ENCODE assay signal across 9 mouse cellular contexts in genomic region chr13:64129616-64130375, GRCm38 (mm10). TPM values are rescaled to one million over a fixed set of nuclear protein-coding genes. Genes with fewer than 3 reads are reported as not detected.
DNase-seq lines count a peak whose midpoint lies in the region; ATAC-seq and TF ChIP-seq lines count a peak whose summit lies in the region.
"Had no signal": no experiment of that assay in that cellular context is flagged by ENCODE, and none has a peak within 500 bp of the region (broad histone marks: within the 10 kb centered on the region; RNA-seq: fewer than 3 reads in every experiment).

No protein-coding gene starts in this region.

- TF ChIP-seq POLR2A in ES-Bruce4 (IDR thresholded peaks at IDR 0.05; ENCODE audit: insufficient read depth, low read length), result no peak

- H3K4me2 ChIP-seq in hindbrain, postnatal 0 days (ENCODE audit: low read depth, low read length), result peak overlapping the region; percentile 98

- WGBS in hindbrain, postnatal 0 days, result 41% methylated on average over 15 of the region's 15 CpGs
- 44% methylated on average over 15 of the region's 15 CpGs for WGBS in limb, embryonic 10.5 days

- peak; percentile 48 for TF ChIP-seq CTCF in ES-Bruce4 (IDR thresholded peaks at IDR 0.05; ENCODE audit: low read depth, low read length)
- TF ChIP-seq CTCF in hindbrain, postnatal 0 days (IDR thresholded peaks at IDR 0.05; ENCODE audit: low read depth), result peak; percentile 50

- peaks cover 20% of the 10 kb centered on the region for H3K36me3 ChIP-seq in ES-Bruce4 (ENCODE audit: control insufficient read depth, insufficient read depth, low read length, poor library complexity, severe bottlenecking)
- no peaks in the 10 kb centered on the region for H3K36me3 ChIP-seq in hindbrain, postnatal 0 days (ENCODE audit: insufficient read depth, low read length)
- peaks cover 35% of the 10 kb centered on the region for H3K36me3 ChIP-seq in limb, embryonic 10.5 days

- no peak overlapping the region for H3K27ac ChIP-seq in ES-Bruce4 (ENCODE audit: insufficient read depth, low read length)
- H3K27ac ChIP-seq in hindbrain, postnatal 0 days, result no peak overlapping the region
- H3K27ac ChIP-seq in limb, embryonic 10.5 days, result peak overlapping the region; percentile 87

- no peaks in the 10 kb centered on the region for H3K27me3 ChIP-seq in ES-Bruce4 (ENCODE audit: control insufficient read depth, insufficient read depth, low read length, poor library complexity, severe bottlenecking)
- H3K27me3 ChIP-seq in hindbrain, postnatal 0 days (ENCODE audit: insufficient read depth, low read length), result no peaks in the 10 kb centered on the region
- H3K27me3 ChIP-seq in limb, embryonic 10.5 days (ENCODE audit: low read depth, poor library complexity, severe bottlenecking), result no peaks in the 10 kb centered on the region

- ATAC-seq in hindbrain, postnatal 0 days, result peak; percentile 70
- no peak for ATAC-seq in erythroid progenitor cell, adult 5-6 weeks (replicated peaks; ENCODE audit: low FRiP score, poor library complexity, severe bottlenecking)

- H3K4me1 ChIP-seq in ES-Bruce4 (ENCODE audit: control insufficient read depth, insufficient read depth, low read length), result no peaks in the 10 kb centered on the region
- 0 out of 2 replicates have a peak, but pooled peaks cover 5% of the 10 kb centered on the region for H3K4me1 ChIP-seq in hindbrain, postnatal 0 days (ENCODE audit: insufficient read depth, low read length)
- H3K4me1 ChIP-seq in limb, embryonic 10.5 days, result 0 out of 2 replicates have a peak, but pooled peaks cover 15% of the 10 kb centered on the region

- no peaks in the 10 kb centered on the region for H3K9me3 ChIP-seq in ES-Bruce4 (replicated peaks; ENCODE audit: control insufficient read depth, insufficient read depth, low read length, poor library complexity, severe bottlenecking)
- H3K9me3 ChIP-seq in hindbrain, postnatal 0 days (ENCODE audit: low read length), result no peaks in the 10 kb centered on the region
- no peaks in the 10 kb centered on the region for H3K9me3 ChIP-seq in limb, embryonic 10.5 days (replicated peaks)

- H3K4me3 ChIP-seq in ES-Bruce4 (ENCODE audit: low read depth, low read length), result peak overlapping the region; percentile 55
- H3K4me3 ChIP-seq in hindbrain, postnatal 0 days (ENCODE audit: low read length), result peak overlapping the region; percentile 55
- H3K4me3 ChIP-seq in limb, embryonic 10.5 days, result peak overlapping the region; percentile 75

- TF ChIP-seq EP300 in ES-Bruce4 (IDR thresholded peaks at IDR 0.05; ENCODE audit: insufficient read depth, low read depth, low read length), result no peak

- DNase-seq in adrenal gland, postnatal 4 days (ENCODE audit: low spot score in 2 of 2), result peak; percentile 9 to 26
- DNase-seq in gastrocnemius, postnatal 10 days, result peak; percentile 17
- DNase-seq in hindbrain, postnatal 0 days (ENCODE audit: low spot score), result peak; percentile 49
- DNase-seq in limb, embryonic 10.5 days (ENCODE audit: low spot score), result peak; percentile 49
- DNase-seq in mesoderm, embryonic 11.5 days (ENCODE audit: low read depth, low spot score), result peak; percentile 26
- peak; percentile 14 for DNase-seq in right cerebral cortex, postnatal 25 days

- H3K9ac ChIP-seq in ES-Bruce4 (ENCODE audit: low read depth, poor library complexity, severe bottlenecking), result peak overlapping the region; percentile 73
- peak overlapping the region; percentile 55 for H3K9ac ChIP-seq in hindbrain, postnatal 0 days (replicated peaks; ENCODE audit: low read length)

RNA-seq across cellular contexts. Expression of gene Slc35d2, which starts 0.6 kb away (rescaled TPM):
- 6.3 and 7.7 TPM in 2 replicates for polyA plus RNA-seq in ES-Bruce4 (2011; ENCODE audit: insufficient read depth, insufficient read length, low read depth, missing spikeins)
- 10 to 100 TPM in 1 of 2 experiments, 1 to 10 TPM in 1; 7.8 to 11.7 TPM for total RNA-seq in adrenal gland, postnatal 4 days (2021)
- total RNA-seq in gastrocnemius, postnatal 10 days (2021), result 1 to 10 TPM; 1.3 to 1.8 TPM
- total RNA-seq in hindbrain, postnatal 0 days (2014; rRNA removed), result 0.83 and 0.89 TPM in 2 replicates
- polyA plus RNA-seq in hindbrain, postnatal 0 days (2015; fragmentation: Nextera tagmentation; extraction: Ambion mirVana), result 1.5 and 3.4 TPM in 2 replicates
- polyA plus RNA-seq in limb, embryonic 10.5 days (2016; fragmentation: Nextera tagmentation; extraction: Ambion mirVana), result 3.0 TPM in 2 replicates
- 2.5 and 10.5 TPM in 2 replicates for total RNA-seq in erythroid progenitor cell, adult 5-6 weeks (2015; ENCODE audit: low replicate concordance)
- total RNA-seq in erythroid progenitor cell, adult 5-6 weeks (2017; ENCODE audit: low replicate concordance), result 0.26 and 4.8 TPM in 2 replicates

RNA-seq across cellular contexts. Expression of gene Zfp367, which starts 23.2 kb away (rescaled TPM):
- 24.9 and 32.2 TPM in 2 replicates for polyA plus RNA-seq in ES-Bruce4 (2011; ENCODE audit: insufficient read depth, insufficient read length, low read depth, missing spikeins)
- 10 to 100 TPM; 25.2 to 26.6 TPM for total RNA-seq in adrenal gland, postnatal 4 days (2021)
- 10 to 100 TPM in 1 of 2 experiments, 1 to 10 TPM in 1; 9.8 to 12.5 TPM for total RNA-seq in gastrocnemius, postnatal 10 days (2021)
- 15.3 and 17.0 TPM in 2 replicates for total RNA-seq in hindbrain, postnatal 0 days (2014; rRNA removed)
- 6.7 and 6.9 TPM in 2 replicates for polyA plus RNA-seq in hindbrain, postnatal 0 days (2015; fragmentation: Nextera tagmentation; extraction: Ambion mirVana)
- polyA plus RNA-seq in limb, embryonic 10.5 days (2016; fragmentation: Nextera tagmentation; extraction: Ambion mirVana), result 11.2 and 12.6 TPM in 2 replicates
- total RNA-seq in erythroid progenitor cell, adult 5-6 weeks (2015; ENCODE audit: low replicate concordance), result 71.0 and 93.5 TPM in 2 replicates
- total RNA-seq in erythroid progenitor cell, adult 5-6 weeks (2017; ENCODE audit: low replicate concordance), result 103 and 120 TPM in 2 replicates

RNA-seq across cellular contexts. Expression of gene Habp4, which starts 31.8 kb away (rescaled TPM):
- polyA plus RNA-seq in ES-Bruce4 (2011; ENCODE audit: insufficient read depth, insufficient read length, low read depth, missing spikeins), result 7.0 and 10.9 TPM in 2 replicates
- 10 to 100 TPM; 29.3 to 32.4 TPM for total RNA-seq in adrenal gland, postnatal 4 days (2021)
- 10 to 100 TPM; 22.9 to 25.5 TPM for total RNA-seq in gastrocnemius, postnatal 10 days (2021)
- 47.1 and 64.6 TPM in 2 replicates for total RNA-seq in hindbrain, postnatal 0 days (2014; rRNA removed)
- 63.4 and 65.6 TPM in 2 replicates for polyA plus RNA-seq in hindbrain, postnatal 0 days (2015; fragmentation: Nextera tagmentation; extraction: Ambion mirVana)
- 14.5 and 18.4 TPM in 2 replicates for polyA plus RNA-seq in limb, embryonic 10.5 days (2016; fragmentation: Nextera tagmentation; extraction: Ambion mirVana)
- 11.5 and 15.9 TPM in 2 replicates for total RNA-seq in erythroid progenitor cell, adult 5-6 weeks (2015; ENCODE audit: low replicate concordance)
- 7.3 and 10.7 TPM in 2 replicates for total RNA-seq in erythroid progenitor cell, adult 5-6 weeks (2017; ENCODE audit: low replicate concordance)

RNA-seq across cellular contexts. Expression of gene Hsd17b3, which starts 40.8 kb away (rescaled TPM):
- polyA plus RNA-seq in ES-Bruce4 (2011; ENCODE audit: insufficient read depth, insufficient read length, low read depth, missing spikeins), result 1.1 TPM in 1 of 2 replicates, not detected in the other
- not detected for total RNA-seq in adrenal gland, postnatal 4 days (2021)
- total RNA-seq in gastrocnemius, postnatal 10 days (2021), result not detected
- not detected in 2 replicates for total RNA-seq in hindbrain, postnatal 0 days (2014; rRNA removed)
- not detected in 2 replicates for polyA plus RNA-seq in hindbrain, postnatal 0 days (2015; fragmentation: Nextera tagmentation; extraction: Ambion mirVana)
- polyA plus RNA-seq in limb, embryonic 10.5 days (2016; fragmentation: Nextera tagmentation; extraction: Ambion mirVana), result not detected in 2 replicates
- total RNA-seq in erythroid progenitor cell, adult 5-6 weeks (2015; ENCODE audit: low replicate concordance), result not detected in 2 replicates
- not detected in 2 replicates for total RNA-seq in erythroid progenitor cell, adult 5-6 weeks (2017; ENCODE audit: low replicate concordance)
- total RNA-seq: gastrocnemius, postnatal 4 days had no signal
